27 mouse cellular contexts compared by ENCODE assay signal in genomic region chr6:121238209-121238608, GRCm38 (mm10). TPM values are rescaled to one million over a fixed set of nuclear protein-coding genes. Genes with fewer than 3 reads are reported as not detected.
"Had no signal": no experiment of that assay in that cellular context is flagged by ENCODE, and none has a peak within 500 bp of the region (broad histone marks: within the 10 kb centered on the region; RNA-seq: fewer than 3 reads in every experiment).

No protein-coding gene starts in this region.

- H3K9ac ChIP-seq: heart, embryonic 12.5 days; hindbrain, embryonic 12.5 days; hindbrain, embryonic 14.5 days; intestine, embryonic 15.5 days; limb, embryonic 12.5 days; liver, embryonic 13.5 days had no signal

- H3K27ac ChIP-seq: heart, adult 2 months; heart, embryonic 10.5 days; hindbrain, embryonic 10.5 days; hindbrain, embryonic 12.5 days; hindbrain, embryonic 14.5 days; intestine, embryonic 15.5 days; layer of hippocampus, adult 2 months; left cerebral cortex, adult 2 months; limb, embryonic 10.5 days; limb, embryonic 12.5 days; liver, embryonic 13.5 days had no signal

- H3K4me2 ChIP-seq: heart, embryonic 12.5 days; hindbrain, embryonic 12.5 days; hindbrain, embryonic 14.5 days; intestine, embryonic 15.5 days; limb, embryonic 12.5 days; liver, embryonic 11.5 days; liver, embryonic 13.5 days had no signal

- H3K4me3 ChIP-seq: heart, adult 2 months; heart, embryonic 10.5 days; heart, embryonic 12.5 days; hindbrain, embryonic 10.5 days; hindbrain, embryonic 12.5 days; intestine, embryonic 15.5 days; layer of hippocampus, adult 2 months; left cerebral cortex, adult 2 months; limb, embryonic 10.5 days; limb, embryonic 12.5 days; liver, embryonic 13.5 days had no signal

- H3K4me1 ChIP-seq: heart, embryonic 10.5 days; heart, embryonic 12.5 days; hindbrain, embryonic 10.5 days; hindbrain, embryonic 12.5 days; intestine, embryonic 15.5 days; limb, embryonic 12.5 days had no signal

- ATAC-seq: hindbrain, embryonic 16.5 days; intestine, embryonic 15.5 days; intestine, postnatal 0 days had no signal

- H3K27me3 ChIP-seq: hindbrain, embryonic 12.5 days; intestine, embryonic 15.5 days; liver, embryonic 13.5 days had no signal

- DNase-seq: gastrocnemius, postnatal 25 days; heart, adult 2 months; heart, postnatal 10 days; heart, postnatal 4 days; kidney, adult 18-20 months; kidney, adult 8-10 months; kidney, postnatal 10 days; kidney, postnatal 25 days; kidney, postnatal 4 days; liver; liver, embryonic 13.5 days had no signal

- H3K9me3 ChIP-seq: heart, embryonic 10.5 days; heart, embryonic 12.5 days; hindbrain, embryonic 10.5 days; hindbrain, embryonic 12.5 days; intestine, embryonic 15.5 days; limb, embryonic 10.5 days; limb, embryonic 12.5 days; liver, embryonic 13.5 days had no signal

- H3K36me3 ChIP-seq: heart, embryonic 10.5 days; heart, embryonic 12.5 days; hindbrain, embryonic 10.5 days; hindbrain, embryonic 12.5 days; intestine, embryonic 15.5 days; limb, embryonic 10.5 days; limb, embryonic 12.5 days; liver, embryonic 13.5 days had no signal

RNA-seq across cellular contexts. Expression of gene Usp18, which starts 7.5 kb away (rescaled TPM):
- total RNA-seq: layer of hippocampus, postnatal 10 days; left cerebral cortex, postnatal 14 days had no signal

RNA-seq across cellular contexts. Expression of gene Tuba8, which starts 27.7 kb away (rescaled TPM):
- polyA plus RNA-seq: heart, embryonic 14.5 days had no signal
